Mouse (Mus musculus) cerebellum, adult 2 months (tissue): ENCODE results near the gene Ift172. TPM values are rescaled to one million over a fixed set of nuclear protein-coding genes. Genes with fewer than 3 reads are reported as not detected.

ENCODE experiments used
- DNase-seq, 2 experiments: peaks; one replicate each; pipeline ENCODE4 v3.0.0; 2021
- H3K27ac ChIP-seq: fragments of 200-500 bp; 2 replicates; pipeline ENCODE4 v1.5.1; 2012; ENCODE audit warnings: low read length, control low read depth, inconsistent platforms; ENCODE audit not compliant: insufficient read depth
- H3K27me3 ChIP-seq: fragments of 200-500 bp; 2 replicates; pipeline ENCODE4 v1.6.1; 2012; ENCODE audit warnings: inconsistent platforms, mild to moderate bottlenecking, low read length, moderate library complexity; ENCODE audit not compliant: control insufficient read depth, insufficient read depth
- H3K4me1 ChIP-seq: fragments of 200-500 bp; 2 replicates; pipeline ENCODE4 v1.6.1; 2011; ENCODE audit warnings: low read length; ENCODE audit not compliant: control insufficient read depth, insufficient read depth
- H3K4me3 ChIP-seq: fragments of 200-500 bp; replicated peaks from 2 replicates; pipeline ENCODE3; 2011; ENCODE audit warnings: mild to moderate bottlenecking, low read depth, low read length, control low read depth; ENCODE audit not compliant: insufficient read depth
- CTCF ChIP-seq: fragments of 200-500 bp; IDR thresholded peaks from 2 replicates; pipeline ENCODE4 v1.5.1; 2011; ENCODE audit warnings: low read depth, mild to moderate bottlenecking, control low read depth, low read length, moderate library complexity, borderline replicate concordance; ENCODE audit not compliant: insufficient read depth
- POLR2A ChIP-seq: fragments of 200-500 bp; IDR thresholded peaks from 2 replicates; pipeline ENCODE4 v1.6.1; 2011; ENCODE audit warnings: low read length, control low read depth, borderline replicate concordance; ENCODE audit not compliant: insufficient read depth
- WGBS: fragments of 180-500 bp; shearing (Covaris S2); methylation state at CpG from one replicate; pipeline ENCODE4 v1.1.7; 2018; 5-methylcytosine and 5-hydroxymethylcytosine counted together
- polyA plus RNA-seq: library from polyadenylated mRNA; depleted of rRNA; stranded (reverse); fragments of >200 nt; gene quantifications from 2 replicates; pipeline ENCODE4 v1.2.3, GENCODE M21; 2012; rRNA removed

Ift172 gene
- 69.3 and 75.3 TPM in 2 replicates for polyA plus RNA-seq

DNA sequence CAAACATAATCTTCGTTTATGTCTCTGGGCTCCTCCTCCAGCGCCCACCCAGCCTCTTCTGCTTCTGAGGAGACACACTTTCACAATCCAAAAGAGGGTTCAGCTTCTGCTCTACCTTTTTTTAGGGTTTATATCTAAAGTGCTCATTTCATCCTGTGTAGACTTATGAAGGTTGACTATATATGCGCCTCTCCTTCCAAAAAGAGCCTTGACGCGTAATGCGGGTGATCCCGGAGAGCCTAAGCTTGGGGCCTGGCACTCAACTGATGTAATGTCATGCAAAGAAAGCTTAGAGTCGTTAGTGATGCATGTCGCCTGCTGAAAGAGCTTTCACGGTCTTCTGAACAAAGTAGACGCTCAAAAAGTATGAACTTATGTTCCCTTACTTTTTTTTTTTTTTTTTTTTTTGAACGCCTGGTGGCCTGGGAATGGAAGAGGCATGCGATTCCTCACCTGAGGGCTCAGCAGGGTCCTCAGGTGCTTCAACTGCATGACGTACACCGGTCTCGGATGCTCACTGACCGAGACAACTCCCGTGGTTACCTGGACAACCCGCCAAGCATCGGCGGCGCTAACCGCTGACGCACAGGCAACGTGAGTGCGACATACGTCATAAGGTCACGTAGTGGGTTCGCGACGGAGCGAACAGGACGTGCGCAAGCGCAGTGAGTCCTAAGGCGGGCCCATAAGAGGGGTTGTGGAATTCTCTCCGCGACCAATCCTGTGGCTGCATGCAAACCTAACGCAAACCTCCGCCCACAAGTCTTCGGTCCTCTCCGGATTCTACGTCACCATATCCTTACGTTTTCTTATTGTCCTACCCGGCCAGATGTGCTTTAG, at the start of gene Ift172:
Gene Ift172, minus strand, starts transcription at position 596 of the 840 bp plus-strand sequence.
- H3K4me1 ChIP-seq: peaks cover 5% of the 10 kb centered on the region; the same call in 1 of the 2 replicates
- H3K27ac ChIP-seq: peak within 1 kb of the TSS; percentile 43; the same call in 1 of the 2 replicates
- peak; percentile 96 to 98 for DNase-seq
- WGBS: 2% methylated on average over 45 of the region's 45 CpGs
- TF ChIP-seq CTCF: no peak
- TF ChIP-seq POLR2A: peak; percentile 72; the same call in 1 of the 2 replicates
- H3K27me3 ChIP-seq: no peaks in the 10 kb centered on the region
- H3K4me3 ChIP-seq: peak within 1 kb of the TSS; percentile 79

DNA sequence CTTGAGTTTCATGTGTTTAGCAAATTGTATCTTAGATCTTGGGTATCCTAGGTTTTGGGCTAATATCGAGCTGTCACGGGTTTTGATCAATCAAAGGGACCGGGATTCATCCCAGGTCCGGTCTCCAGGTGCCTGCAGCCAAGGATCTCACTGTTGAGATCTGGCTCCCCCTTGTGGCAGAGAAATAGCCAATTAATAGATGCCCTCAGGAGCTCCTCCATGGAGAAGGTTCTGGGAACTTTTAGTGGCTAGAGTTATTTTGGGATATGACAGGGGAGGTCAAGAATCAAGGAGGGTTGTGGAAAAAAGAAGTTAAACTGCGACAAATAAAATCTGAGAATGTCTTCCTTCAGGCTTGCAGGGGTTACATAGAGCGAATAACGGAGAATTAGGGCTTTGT, 37.3 kb upstream of the Ift172 start:
- 30% methylated on average over 7 of the region's 7 CpGs for WGBS
- Histone ChIP-seq H3K27ac (no peak overlapping the region), H3K4me3 (no peak overlapping the region), H3K4me1 (no peaks in the 10 kb centered on the region), H3K27me3 (no peaks in the 10 kb centered on the region)
- DNase-seq: peak; percentile 40 to 65
- TF ChIP-seq POLR2A (no peak), CTCF (peak; percentile 62)

DNA sequence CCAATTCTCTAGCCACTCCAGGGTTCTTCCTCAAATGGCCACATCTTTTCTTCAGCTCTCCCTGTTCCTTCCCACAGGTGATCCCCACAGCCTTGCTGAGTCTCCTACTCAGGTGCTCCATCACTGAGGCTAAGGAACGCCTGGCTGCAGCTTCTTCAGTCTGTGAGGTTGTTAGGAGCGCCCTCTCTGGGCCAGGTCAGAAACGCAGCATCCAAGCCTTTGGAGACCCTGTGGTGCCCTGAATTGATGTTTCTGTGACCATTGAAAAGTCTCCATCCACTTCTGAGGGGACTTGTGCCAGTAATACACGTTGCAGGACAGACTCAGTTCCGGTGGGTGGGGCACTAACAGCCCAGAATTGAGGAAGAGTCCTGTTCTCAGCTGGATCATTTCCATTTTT, 35.9 kb upstream of the Ift172 start:
- no peak overlapping the region for H3K4me3 ChIP-seq
- no peak for TF ChIP-seq POLR2A
- TF ChIP-seq CTCF: peak; percentile 21; the same call in 1 of the 2 replicates
- no peak overlapping the region for H3K27ac ChIP-seq
- 18% methylated on average over 5 of the region's 5 CpGs for WGBS
- peak; percentile 2 to 13 for DNase-seq
- no peaks in the 10 kb centered on the region for H3K4me1 ChIP-seq
- H3K27me3 ChIP-seq: no peaks in the 10 kb centered on the region

- no peak for TF ChIP-seq POLR2A
- no peak for TF ChIP-seq CTCF
- Histone ChIP-seq H3K27me3 (no peaks in the 10 kb centered on the region), H3K4me1 (no peaks in the 10 kb centered on the region), H3K4me3 (no peak overlapping the region), H3K27ac (no peak overlapping the region)
- 66% methylated on average over 3 of the region's 3 CpGs for WGBS
- DNase-seq: no peak
Observed at GRCm38 (mm10) chr5:31324085-31324484, 33.2 kb upstream of the Ift172 start.

DNA sequence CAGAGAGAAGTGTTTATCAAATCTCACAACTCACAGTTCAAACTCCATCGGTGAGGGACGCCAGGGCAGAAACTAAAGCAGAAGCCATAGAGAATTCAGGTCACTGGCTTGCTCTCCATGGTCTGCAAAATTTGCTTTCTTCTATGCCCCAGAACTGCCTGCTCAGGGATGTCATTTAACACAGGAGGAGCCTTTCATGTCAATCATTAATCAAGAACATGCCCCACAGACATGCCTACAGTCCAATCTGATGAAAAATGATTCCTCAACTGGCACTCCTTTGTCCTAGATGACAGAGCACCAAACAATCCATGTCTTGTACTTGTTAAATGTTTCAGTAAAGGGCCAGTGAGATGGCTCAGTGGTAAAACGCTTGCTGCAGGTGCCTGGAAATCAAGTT, 31.9 kb upstream of the Ift172 start:
- H3K4me1 ChIP-seq: no peaks in the 10 kb centered on the region
- H3K27ac ChIP-seq: no peak overlapping the region
- TF ChIP-seq POLR2A (no peak), CTCF (no peak)
- no peaks in the 10 kb centered on the region for H3K27me3 ChIP-seq
- WGBS: 89% methylated on average over 3 of the region's 3 CpGs
- no peak overlapping the region for H3K4me3 ChIP-seq
- no peak for DNase-seq

DNA sequence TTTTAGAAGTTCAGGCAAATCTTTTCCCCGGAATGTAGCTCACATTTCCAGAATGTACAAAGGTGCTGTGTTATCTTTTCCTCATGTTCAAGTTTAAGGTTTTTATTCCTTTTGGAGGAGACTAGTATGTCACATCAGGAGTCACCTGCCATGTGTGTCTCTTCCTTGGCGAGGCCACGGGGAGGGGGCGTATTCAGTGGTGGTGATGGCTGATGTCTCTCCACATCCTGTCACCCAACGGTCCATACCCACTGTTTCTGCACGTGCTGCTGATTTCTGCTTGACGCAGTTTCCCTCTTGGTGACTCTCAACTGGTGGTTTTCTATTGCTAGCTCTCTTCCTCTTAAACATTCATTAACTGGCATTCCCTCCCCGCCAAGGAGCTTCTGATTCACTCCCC, 21.9 kb upstream of the Ift172 start:
- H3K27ac ChIP-seq: no peak overlapping the region
- no peaks in the 10 kb centered on the region; the same call in 1 of the 2 replicates for H3K27me3 ChIP-seq
- WGBS: 83% methylated on average over 8 of the region's 8 CpGs
- DNase-seq: no peak
- H3K4me1 ChIP-seq: no peaks in the 10 kb centered on the region
- no peak for TF ChIP-seq CTCF
- no peak overlapping the region for H3K4me3 ChIP-seq

DNA sequence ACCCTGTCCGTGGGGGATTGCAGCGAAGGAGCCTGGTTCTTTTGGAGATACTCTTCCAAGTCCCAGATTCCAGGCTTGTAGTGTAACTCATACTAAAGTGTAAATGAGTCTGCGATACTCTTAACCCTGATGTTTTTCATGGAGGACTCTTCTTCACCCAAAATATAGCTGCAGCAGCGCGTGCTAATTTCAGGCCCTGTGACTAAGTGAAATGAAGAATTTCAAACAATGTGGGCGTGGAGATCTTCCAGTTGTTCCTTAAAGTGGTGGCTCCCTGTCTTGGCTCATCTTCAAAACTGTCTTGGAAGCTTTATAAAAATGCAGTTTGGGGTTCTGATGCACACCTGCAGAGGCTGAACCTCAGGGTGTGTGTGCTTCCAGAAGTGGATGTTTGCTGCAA, 12.2 kb upstream of the Ift172 start:
- H3K27me3 ChIP-seq: no peaks in the 10 kb centered on the region
- WGBS: 85% methylated on average over 6 of the region's 6 CpGs
- DNase-seq: no peak
- TF ChIP-seq CTCF (no peak), POLR2A (no peak)
- no peak overlapping the region for H3K27ac ChIP-seq
- H3K4me3 ChIP-seq: no peak overlapping the region
- no peaks in the 10 kb centered on the region for H3K4me1 ChIP-seq

- DNase-seq: no peak
- Histone ChIP-seq H3K4me1 (no peaks in the 10 kb centered on the region), H3K27me3 (no peaks in the 10 kb centered on the region), H3K4me3 (no peak overlapping the region), H3K27ac (no peak overlapping the region)
- TF ChIP-seq POLR2A (no peak), CTCF (no peak)
- WGBS: 62% methylated on average over 8 of the region's 8 CpGs
Observed at GRCm38 (mm10) chr5:31301866-31302265, 10.9 kb upstream of the Ift172 start.
